Mouse (Mus musculus) embryonic facial prominence, embryonic 10.5 days (tissue): Measurements from ENCODE around the gene Mtfmt. TPM values are rescaled to one million over a fixed set of nuclear protein-coding genes. Genes with fewer than 3 reads are reported as not detected.

Experiments
- DNase-seq: peaks from one replicate; pipeline ENCODE4 v3.0.0-alpha.2; 2017; ENCODE audit warnings: low spot score
- H3K27ac ChIP-seq: fragments of 300-500 bp; sonication (generic); replicated peaks from 2 replicates; pipeline ENCODE4 v1.5.1; 2016; ENCODE audit warnings: mild to moderate bottlenecking
- H3K27me3 ChIP-seq: fragments of 300-500 bp; sonication (generic); replicated peaks from 2 replicates; pipeline ENCODE4 v1.6.1; 2016; ENCODE audit warnings: low read depth, mild to moderate bottlenecking; ENCODE audit not compliant: poor library complexity, severe bottlenecking
- H3K36me3 ChIP-seq: fragments of 300-500 bp; sonication (generic); replicated peaks from 2 replicates; pipeline ENCODE4 v1.6.1; 2016; ENCODE audit warnings: mild to moderate bottlenecking, moderate library complexity
- H3K4me1 ChIP-seq: fragments of 300-500 bp; sonication (generic); 2 replicates; pipeline ENCODE4 v1.6.1; 2016
- H3K4me3 ChIP-seq: fragments of 300-500 bp; sonication (generic); 2 replicates; pipeline ENCODE4 v1.5.1; 2016; ENCODE audit warnings: mild to moderate bottlenecking, moderate library complexity
- H3K9me3 ChIP-seq: fragments of 300-500 bp; sonication (generic); 2 replicates; pipeline ENCODE4 v1.6.1; 2016; ENCODE audit warnings: mild to moderate bottlenecking
- WGBS: fragments of 180-500 bp; shearing (Covaris S2); methylation state at CpG from one replicate; pipeline ENCODE4 v1.1.7; 2016; 5-methylcytosine and 5-hydroxymethylcytosine counted together
- polyA plus RNA-seq: library from polyadenylated mRNA; unstranded; fragments of >200 nt; fragmentation: Nextera tagmentation; extraction: Ambion mirVana; gene quantifications from 2 replicates; pipeline ENCODE4 v1.2.1, GENCODE M21; 2016

The Mtfmt gene
- polyA plus RNA-seq, 1 experiment from 2014 or later: 20.1 TPM

- no peak for DNase-seq
- Histone ChIP-seq H3K27ac (no peak overlapping the region), H3K36me3 (no peaks in the 10 kb centered on the region; the same call in 1 of the 2 replicates), H3K4me1 (no peaks in the 10 kb centered on the region), H3K9me3 (no peaks in the 10 kb centered on the region), H3K27me3 (no peaks in the 10 kb centered on the region), H3K4me3 (no peak overlapping the region)
- 82% methylated on average over 5 of the region's 5 CpGs for WGBS
These were observed 28.3 kb upstream of the Mtfmt start for GRCm38 (mm10) chr9:65407327-65407726.

- H3K4me1 ChIP-seq: no peaks in the 10 kb centered on the region
- WGBS: 73% methylated on average over 3 of the region's 3 CpGs
- H3K27me3 ChIP-seq: no peaks in the 10 kb centered on the region
- no peak for DNase-seq
- no peaks in the 10 kb centered on the region for H3K9me3 ChIP-seq
- H3K36me3 ChIP-seq: no peaks in the 10 kb centered on the region; the same call in 1 of the 2 replicates
- H3K27ac ChIP-seq: no peak overlapping the region
- no peak overlapping the region for H3K4me3 ChIP-seq
These were observed 27.7 kb upstream of the Mtfmt start for GRCm38 (mm10) chr9:65407861-65408260.

GRCm38 (mm10) chr9:65408871-65409295 lies 26.7 kb upstream of the Mtfmt start:
- Histone ChIP-seq H3K4me1 (no peaks in the 10 kb centered on the region), H3K36me3 (no peaks in the 10 kb centered on the region; the same call in 1 of the 2 replicates), H3K4me3 (no peak overlapping the region), H3K27me3 (no peaks in the 10 kb centered on the region), H3K27ac (no peak overlapping the region), H3K9me3 (no peaks in the 10 kb centered on the region)
- 58% methylated on average over 5 of the region's 5 CpGs for WGBS
- no peak for DNase-seq

- 91% methylated on average over 8 of the region's 8 CpGs for WGBS
- DNase-seq: no peak
- no peaks in the 10 kb centered on the region for H3K9me3 ChIP-seq
- H3K27ac ChIP-seq: no peak overlapping the region
- no peaks in the 10 kb centered on the region for H3K4me1 ChIP-seq
- H3K27me3 ChIP-seq: no peaks in the 10 kb centered on the region
- no peaks in the 10 kb centered on the region; the same call in 1 of the 2 replicates for H3K36me3 ChIP-seq
- H3K4me3 ChIP-seq: no peak overlapping the region
These were observed 25.2 kb upstream of the Mtfmt start for GRCm38 (mm10) chr9:65410378-65410777.

GRCm38 (mm10) chr9:65411326-65411725 lies 24.3 kb upstream of the Mtfmt start:
- H3K9me3 ChIP-seq: no peaks in the 10 kb centered on the region
- WGBS: 70% methylated on average over 3 of the region's 3 CpGs

GRCm38 (mm10) chr9:65417738-65418137 lies 17.8 kb upstream of the Mtfmt start:
- H3K4me1 ChIP-seq: peaks cover 4% of the 10 kb centered on the region; the same call in 1 of the 2 replicates
- 55% methylated on average over 3 of the region's 3 CpGs for WGBS

More at GRCm38 (mm10) chr9:65411326-65411725, 24.3 kb upstream of the Mtfmt start:
- Histone ChIP-seq H3K27me3 (no peaks in the 10 kb centered on the region), H3K4me1 (no peaks in the 10 kb centered on the region), H3K36me3 (no peaks in the 10 kb centered on the region; the same call in 1 of the 2 replicates), H3K4me3 (no peak overlapping the region), H3K27ac (no peak overlapping the region)
- DNase-seq: no peak

GRCm38 (mm10) chr9:65419633-65420032 lies 15.9 kb upstream of the Mtfmt start:
- Histone ChIP-seq H3K4me3 (no peak overlapping the region), H3K36me3 (no peaks in the 10 kb centered on the region), H3K4me1 (peaks cover 10% of the 10 kb centered on the region), H3K27ac (no peak overlapping the region), H3K9me3 (no peaks in the 10 kb centered on the region), H3K27me3 (no peaks in the 10 kb centered on the region)
- WGBS: 76% methylated on average over 3 of the region's 3 CpGs
- DNase-seq: no peak

More at GRCm38 (mm10) chr9:65417738-65418137, 17.8 kb upstream of the Mtfmt start:
- Histone ChIP-seq H3K4me3 (no peak overlapping the region), H3K27me3 (no peaks in the 10 kb centered on the region), H3K27ac (no peak overlapping the region), H3K9me3 (no peaks in the 10 kb centered on the region), H3K36me3 (no peaks in the 10 kb centered on the region)
- no peak for DNase-seq

- Histone ChIP-seq H3K27ac (no peak within 1 kb of the TSS), H3K4me1 (peaks cover 8% of the 10 kb centered on the region), H3K4me3 (no peak within 1 kb of the TSS), H3K36me3 (no peaks in the 10 kb centered on the region), H3K9me3 (no peaks in the 10 kb centered on the region), H3K27me3 (no peaks in the 10 kb centered on the region)
- DNase-seq: no peak
- WGBS: 85% methylated on average over 11 of the region's 11 CpGs
These were observed 12.7 kb upstream of the Mtfmt start, which contains the start of gene Slc51b for GRCm38 (mm10) chr9:65422760-65423501. Gene Slc51b, minus strand, starts transcription at chr9:65422955.

GRCm38 (mm10) chr9:65424393-65424792 lies 11.2 kb upstream of the Mtfmt start:
- Histone ChIP-seq H3K27ac (no peak overlapping the region), H3K36me3 (no peaks in the 10 kb centered on the region), H3K4me1 (peaks cover 8% of the 10 kb centered on the region), H3K9me3 (no peaks in the 10 kb centered on the region), H3K27me3 (no peaks in the 10 kb centered on the region), H3K4me3 (no peak overlapping the region)
- WGBS: 34% methylated on average over 3 of the region's 3 CpGs
- no peak for DNase-seq

GRCm38 (mm10) chr9:65427511-65427910 lies 8.1 kb upstream of the Mtfmt start:
- peaks cover 8% of the 10 kb centered on the region for H3K4me1 ChIP-seq
- H3K36me3 ChIP-seq: no peaks in the 10 kb centered on the region
- no peak overlapping the region for H3K4me3 ChIP-seq
- H3K9me3 ChIP-seq: no peaks in the 10 kb centered on the region
- no peaks in the 10 kb centered on the region for H3K27me3 ChIP-seq
- no peak for DNase-seq
- H3K27ac ChIP-seq: no peak overlapping the region
- WGBS: 86% methylated on average over 2 of the region's 2 CpGs

- no peaks in the 10 kb centered on the region for H3K36me3 ChIP-seq
- 89% methylated on average over 5 of the region's 5 CpGs for WGBS
- H3K4me1 ChIP-seq: peaks cover 8% of the 10 kb centered on the region
- no peaks in the 10 kb centered on the region for H3K27me3 ChIP-seq
- H3K27ac ChIP-seq: no peak overlapping the region
- no peaks in the 10 kb centered on the region for H3K9me3 ChIP-seq
- DNase-seq: no peak
- H3K4me3 ChIP-seq: no peak overlapping the region
These were observed 7.6 kb upstream of the Mtfmt start for GRCm38 (mm10) chr9:65428003-65428402.

- no peak overlapping the region for H3K4me3 ChIP-seq
- H3K27ac ChIP-seq: no peak overlapping the region
- H3K4me1 ChIP-seq: no peaks in the 10 kb centered on the region
- H3K9me3 ChIP-seq: no peaks in the 10 kb centered on the region
- DNase-seq: no peak
- H3K36me3 ChIP-seq: no peaks in the 10 kb centered on the region
- H3K27me3 ChIP-seq: no peaks in the 10 kb centered on the region
These were observed 5.2 kb upstream of the Mtfmt start for GRCm38 (mm10) chr9:65430401-65430800.

- H3K4me3 ChIP-seq: no peak overlapping the region
- DNase-seq: no peak
- no peaks in the 10 kb centered on the region for H3K9me3 ChIP-seq
- H3K27me3 ChIP-seq: no peaks in the 10 kb centered on the region
- WGBS: 90% methylated on average over 5 of the region's 5 CpGs
- no peaks in the 10 kb centered on the region for H3K36me3 ChIP-seq
- no peak overlapping the region for H3K27ac ChIP-seq
- no peaks in the 10 kb centered on the region for H3K4me1 ChIP-seq
These were observed 4.7 kb upstream of the Mtfmt start for GRCm38 (mm10) chr9:65430921-65431320.
